Mouse (Mus musculus) embryonic stem cell, embryonic (primary cell): ENCODE data around the gene Ccnl1.

ENCODE experiments used
- CTCF ChIA-PET, 4 experiments: fragments of 300-600 bp in 2 of 4; fragments of 350-600 bp in 2 of 4; sonication (Branson Sonifier 250); formaldehyde crosslinking; loops; one replicate each; lab custom pipeline; 2022; ENCODE audit warnings: inconsistent platforms in 2 of 4; lab: Charles Lee
- POLR2A ChIA-PET, 4 experiments: fragments of 300-600 bp in 2 of 4; fragments of 350-600 bp in 2 of 4; sonication (Branson Sonifier 250); formaldehyde crosslinking; loops; one replicate each; lab custom pipeline; 2022; ENCODE audit warnings: antibody characterized with exemption in 4 of 4, inconsistent platforms in 1 of 4; lab: Charles Lee

Ccnl1 gene

DNA sequence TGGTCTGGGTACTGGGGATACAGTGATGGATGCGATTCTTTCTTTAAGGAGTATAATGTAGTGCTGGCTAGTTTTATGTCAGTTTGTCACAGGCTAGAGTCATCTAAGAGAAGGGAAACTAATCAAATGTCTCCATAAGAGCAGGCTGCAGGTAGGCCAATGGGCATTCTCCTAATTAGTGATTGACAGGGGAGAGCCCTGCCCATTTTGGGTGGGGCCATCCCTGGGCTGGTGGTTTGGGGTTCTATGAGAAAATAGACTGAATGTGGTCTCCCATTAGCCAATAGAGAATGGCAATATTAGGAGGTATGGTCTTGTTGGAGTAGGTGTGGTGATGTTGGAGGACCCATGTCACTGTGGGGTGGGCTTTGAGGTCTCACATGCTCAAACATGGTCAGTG, 8.3 kb upstream of the Ccnl1 start:
- CTCF ChIA-PET, result no interaction called here

DNA sequence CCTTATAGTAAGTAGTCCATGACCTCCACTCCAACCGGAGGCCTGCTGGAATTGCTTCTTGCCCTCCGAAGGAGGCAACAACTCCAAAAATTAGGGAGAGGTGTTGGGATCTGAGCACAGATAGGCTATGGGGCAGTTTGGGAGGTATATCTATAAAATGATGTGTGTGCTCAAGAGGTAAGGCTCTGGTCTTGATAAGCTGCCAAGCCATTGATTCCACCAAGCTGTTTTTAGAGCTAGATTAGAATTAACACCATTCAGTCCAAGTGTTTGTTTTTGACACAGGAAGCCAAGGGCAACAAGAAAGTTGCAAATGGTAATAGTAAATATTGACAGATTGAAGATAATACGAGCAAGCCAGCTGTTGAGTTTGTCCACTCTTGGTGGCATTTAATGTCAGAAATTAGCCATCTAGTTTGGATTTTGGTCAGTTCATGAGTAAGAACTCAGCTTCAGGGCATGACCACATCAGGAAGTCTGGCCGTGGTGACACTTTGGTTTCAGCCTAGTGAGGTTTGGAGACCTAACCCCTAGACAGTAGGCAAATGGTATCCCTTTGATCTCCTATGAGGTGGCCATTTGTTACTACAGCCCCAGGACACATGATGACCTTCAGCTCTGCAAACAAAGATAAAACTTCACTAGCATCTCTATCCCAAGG, 4.4 kb upstream of the Ccnl1 start:
- ChIA-PET CTCF (no interaction called here), POLR2A (interaction anchor here in 2 of 4 experiments (0.8 to 2.3 kb wide), 5 partner anchors 9 to 434 kb away, joined by 3 to 6 read pairs (median 4); partner anchors contain the start of gene Tiparp (in 1 of the 2))

More for the DNA sequence above, 8.3 kb upstream of the Ccnl1 start:
- POLR2A ChIA-PET, result interaction anchor here in 3 of 4 experiments (0.6 to 13.0 kb wide), 3 partner anchors 8 to 11 kb away, joined by 3 to 215 read pairs (median 8); partner anchors contain the start of gene Ccnl1 (in 2 of the 3)

DNA sequence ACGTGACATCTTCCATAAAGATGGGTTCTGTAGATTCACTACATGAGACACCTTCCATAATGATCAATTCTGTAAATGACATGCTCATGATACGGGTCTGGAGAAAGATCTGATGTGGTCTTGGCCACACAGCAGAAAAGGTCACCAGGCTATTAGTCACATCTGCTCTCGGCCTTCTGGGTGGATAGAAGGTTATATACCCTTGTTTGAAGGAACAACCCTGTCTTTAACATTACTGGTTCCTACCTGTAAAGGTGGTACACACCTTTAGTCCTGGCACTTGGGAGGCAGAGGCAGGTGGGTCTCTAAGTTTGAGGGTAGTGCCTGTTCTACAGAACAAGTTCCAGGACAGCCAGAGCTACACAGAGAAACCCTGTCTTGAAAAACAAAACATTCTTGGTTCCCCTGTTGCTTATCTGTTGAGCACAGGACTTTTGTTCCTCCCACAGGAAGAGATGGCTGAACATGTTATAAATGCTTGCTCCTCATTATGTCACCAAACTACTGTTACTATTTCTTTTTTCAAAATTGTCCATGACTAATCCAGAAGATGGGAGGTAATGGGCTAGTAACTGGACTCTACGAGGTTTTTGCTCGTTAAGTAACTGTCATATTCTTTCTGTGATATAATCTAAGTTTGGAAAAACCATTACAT, 2.4 kb upstream of the Ccnl1 start:
- CTCF ChIA-PET, result no interaction called here
- POLR2A ChIA-PET, result interaction anchor here in 2 of 4 experiments (3.9 to 11.0 kb wide), 3 partner anchors 11 to 15 kb away, joined by 43 to 215 read pairs (median 126); no protein-coding TSS in a partner anchor

DNA sequence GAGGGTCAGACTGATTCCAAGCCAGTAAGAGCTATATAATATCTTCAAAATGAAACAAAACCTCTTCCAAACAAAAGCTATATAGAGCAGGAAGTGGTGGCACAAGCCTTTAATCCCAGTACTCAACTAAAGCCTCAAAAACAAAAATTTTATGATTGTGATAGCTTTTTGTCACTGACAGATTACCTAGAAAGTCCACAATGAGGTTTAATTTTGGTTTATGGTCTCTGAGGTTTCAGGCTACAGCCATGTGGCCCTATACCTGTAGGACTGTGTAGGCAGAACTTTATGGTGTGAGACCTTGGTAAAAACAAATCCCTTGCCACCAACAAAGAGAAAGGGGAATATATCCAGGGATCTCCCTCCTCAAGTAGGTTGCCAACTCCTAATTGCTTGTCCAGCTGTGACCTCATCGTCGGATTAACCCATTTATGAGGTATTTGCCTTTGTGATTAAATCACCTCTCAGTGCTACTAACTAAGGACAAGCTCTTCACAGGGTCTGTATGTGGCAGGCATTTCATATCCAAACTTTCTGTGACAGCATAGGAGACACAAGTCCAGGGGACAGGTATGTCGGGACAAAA, 1.5 kb upstream of the Ccnl1 start:
- ChIA-PET CTCF (no interaction called here), POLR2A (interaction anchor here in 3 of 4 experiments (0.6 to 11.0 kb wide), 25 partner anchors 8 to 567 kb away, joined by 3 to 215 read pairs (median 5); partner anchors contain the start of genes Ssr3 (in 1 of the 3) and Tiparp (in 1 of the 3))

DNA sequence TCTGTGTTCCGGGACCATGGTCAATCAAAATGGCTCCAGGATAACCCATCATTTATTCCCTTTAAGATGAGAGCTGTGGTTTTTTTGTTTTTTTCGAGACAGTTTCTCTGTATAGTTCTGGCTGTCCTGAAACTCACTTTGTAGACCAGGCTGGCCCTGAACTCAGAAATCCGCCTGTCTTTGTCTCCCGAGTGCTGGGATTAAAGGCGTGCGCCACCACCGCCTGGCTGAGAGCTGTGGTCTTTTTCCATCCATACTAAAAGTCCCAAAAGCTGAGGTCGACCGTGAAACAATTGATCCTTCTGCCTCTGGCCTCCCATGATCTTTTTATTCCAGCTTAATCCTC, 764 bp upstream of the Ccnl1 start:
- CTCF ChIA-PET, result no interaction called here
- POLR2A ChIA-PET, result interaction anchor here (0.8 to 11.0 kb wide), 33 partner anchors 8 to 566 kb away, joined by 3 to 215 read pairs (median 6); partner anchors contain the start of genes Ssr3 (in 3 of the 4) and Tiparp (in 2 of the 4)

DNA sequence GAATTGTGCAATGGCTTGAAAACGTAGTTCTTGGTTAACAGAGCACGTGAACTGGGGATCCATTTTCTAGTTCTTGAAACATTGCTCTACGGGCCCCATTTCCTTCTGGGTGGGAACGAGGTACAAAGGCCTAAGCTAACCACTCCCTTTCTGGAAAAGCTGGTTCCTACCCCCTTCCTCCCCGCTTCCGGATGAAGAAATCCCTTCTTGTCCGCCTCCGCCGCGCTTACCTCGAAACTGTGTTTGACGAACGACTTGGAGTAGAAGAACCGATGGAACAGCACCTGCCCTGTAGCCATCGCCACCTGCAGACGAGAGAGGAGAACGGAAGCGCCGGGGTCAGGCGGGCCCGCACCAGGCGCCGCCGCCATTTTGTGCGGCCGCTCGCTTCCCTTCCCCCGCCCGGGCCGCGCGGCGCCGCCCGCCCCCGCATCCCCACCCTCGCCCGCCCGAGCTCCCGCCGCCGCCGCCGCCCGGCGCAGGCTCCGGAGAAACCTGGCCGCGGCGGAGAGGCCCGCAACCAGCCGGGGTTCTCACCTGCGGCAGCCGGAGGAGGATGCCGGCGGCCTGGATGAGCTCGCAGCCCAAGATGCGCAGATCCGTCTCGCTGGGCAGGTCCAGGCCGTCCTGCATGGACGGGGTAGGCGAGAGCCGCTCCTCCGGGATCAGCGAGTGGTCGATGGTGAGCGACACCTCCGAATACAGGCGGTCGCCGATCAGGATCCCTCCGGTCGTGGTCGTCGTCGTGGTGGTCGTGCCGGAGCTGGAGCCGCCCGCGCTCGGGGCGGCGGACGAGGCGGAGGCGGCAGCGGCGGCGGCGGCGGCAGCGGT, 563 bp downstream of the Ccnl1 start:
- ChIA-PET POLR2A (interaction anchor here (0.6 to 11.0 kb wide), 55 partner anchors 8 to 574 kb away, joined by 3 to 215 read pairs (median 4); partner anchors contain the start of genes Ssr3 (in 3 of the 4) and Tiparp (in 3 of the 4)), CTCF (no interaction called here)

DNA sequence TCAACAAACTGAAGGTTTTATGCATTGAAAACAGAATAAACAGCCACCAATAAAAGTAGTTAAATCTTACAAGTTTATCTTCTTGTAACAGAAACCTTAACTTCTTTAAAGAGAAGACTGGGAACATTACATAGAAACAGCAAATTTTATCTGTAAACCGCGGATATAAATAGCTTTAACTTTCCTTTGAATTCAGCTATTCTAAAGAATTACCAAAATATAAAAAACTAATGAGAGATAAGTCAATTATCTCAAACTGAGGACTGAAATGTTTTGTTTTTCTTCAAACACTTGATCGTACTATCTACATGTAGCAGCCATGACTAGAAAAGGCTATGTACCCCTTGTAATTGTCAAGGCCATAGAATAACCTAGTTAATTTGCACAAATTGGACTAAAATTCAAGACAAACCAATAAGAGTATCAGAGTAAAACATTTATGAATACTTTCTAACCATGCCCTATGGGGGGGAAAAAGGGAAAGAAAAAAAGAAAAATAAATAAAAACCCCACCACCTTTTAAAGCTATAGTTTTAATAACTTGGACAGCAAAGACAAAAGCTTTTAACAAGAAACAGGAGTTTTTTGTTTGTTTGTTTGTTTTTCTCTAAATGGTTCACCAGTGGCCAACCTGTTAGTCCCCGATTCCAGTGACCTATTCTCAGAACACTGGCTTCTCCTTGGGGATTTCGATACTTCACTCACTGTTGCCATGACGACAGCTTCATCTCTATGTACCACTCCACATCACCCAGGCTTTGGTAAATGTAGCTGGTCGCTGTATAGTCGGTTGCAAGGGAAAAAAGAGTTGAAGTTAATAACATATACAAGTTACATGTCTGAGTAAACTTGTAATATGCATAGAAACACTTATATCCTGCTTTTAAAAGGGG, 3.3 kb downstream of the Ccnl1 start:
- ChIA-PET CTCF (no interaction called here), POLR2A (interaction anchor here in 3 of 4 experiments (0.5 to 11.0 kb wide), 18 partner anchors 8 to 437 kb away, joined by 3 to 215 read pairs (median 4); partner anchors contain the start of gene Tiparp (in 1 of the 3))

DNA sequence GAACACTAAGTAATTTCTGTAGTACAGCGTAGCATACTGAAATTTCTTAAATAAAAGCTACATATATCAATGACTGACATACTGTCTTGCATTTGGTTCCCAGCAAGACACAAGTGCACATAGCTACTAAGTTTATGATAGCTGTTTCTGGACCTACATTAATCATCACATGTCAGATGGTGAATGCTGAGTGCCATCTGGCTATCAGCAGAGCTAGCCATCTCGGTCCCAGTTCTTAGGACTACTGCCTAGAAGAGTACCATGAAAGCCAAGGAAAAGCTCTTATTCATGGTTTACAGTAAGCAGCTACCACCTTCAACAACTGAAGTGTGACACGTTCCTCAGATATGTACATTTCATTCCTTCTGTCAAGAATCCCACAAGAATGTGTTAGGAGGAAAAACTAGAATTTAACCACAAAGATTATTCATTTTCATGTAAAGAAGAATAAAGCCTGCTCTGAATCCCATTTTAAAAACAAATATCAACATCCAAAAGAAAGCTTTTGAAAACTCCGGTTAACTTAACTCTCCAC, 7.2 kb downstream of the Ccnl1 start:
- POLR2A ChIA-PET, result interaction anchor here in 2 of 4 experiments (0.9 to 11.0 kb wide), 9 partner anchors 8 to 308 kb away, joined by 3 to 215 read pairs (median 6); no protein-coding TSS in a partner anchor
- CTCF ChIA-PET, result no interaction called here

DNA sequence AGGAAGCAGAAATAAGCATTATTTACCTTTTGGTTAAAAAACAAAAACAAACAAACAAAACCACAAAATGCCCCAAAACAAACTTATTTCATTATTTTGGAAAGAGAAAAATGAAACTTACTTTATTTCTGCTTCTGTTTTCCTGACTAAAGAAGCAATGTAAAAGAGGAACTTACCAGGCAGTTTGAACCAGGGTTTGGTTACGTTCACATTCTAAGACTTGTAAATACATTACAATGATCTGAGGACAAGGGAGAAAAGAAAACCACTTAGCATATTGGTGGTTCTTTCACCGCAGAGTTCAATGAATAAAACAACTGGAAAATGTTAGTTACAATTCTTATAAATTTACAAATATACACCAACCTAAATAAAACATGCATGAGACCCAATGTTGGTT, 7.7 kb downstream of the Ccnl1 start:
- CTCF ChIA-PET, result no interaction called here
- POLR2A ChIA-PET, result interaction anchor here in 3 of 4 experiments (0.7 to 11.0 kb wide), 11 partner anchors 8 to 307 kb away, joined by 3 to 215 read pairs (median 3); partner anchors contain the start of gene Ccnl1 (in 1 of the 3)

DNA sequence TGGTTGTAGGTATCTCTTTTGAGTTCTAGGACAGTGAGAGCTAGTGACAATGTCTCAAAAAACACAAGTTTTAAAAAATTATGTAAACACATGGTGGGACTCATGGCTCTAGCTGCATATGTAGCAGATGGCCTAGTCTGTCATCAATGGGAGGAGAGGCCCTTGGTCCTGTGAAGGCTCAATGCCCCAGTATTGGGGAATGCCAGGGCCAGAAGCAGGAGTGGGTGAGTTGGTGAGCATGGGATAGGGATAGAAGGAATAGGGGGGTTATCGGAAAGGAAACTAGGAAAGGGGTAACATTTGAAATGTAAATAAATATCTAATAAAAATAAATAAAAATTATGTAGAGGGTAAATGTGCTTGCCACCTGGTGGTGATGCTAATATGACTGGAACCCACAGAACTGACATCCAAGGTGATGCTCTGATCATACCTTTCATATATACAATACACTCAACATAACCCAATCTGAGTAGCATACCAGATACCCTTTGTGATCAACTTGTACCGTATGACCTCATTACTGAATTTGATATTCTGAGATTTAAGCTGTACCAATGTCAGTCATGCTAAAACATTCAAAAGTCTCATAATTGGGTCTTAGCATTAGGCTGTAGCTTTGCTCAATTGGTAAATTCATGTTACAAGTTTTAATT, 12.6 kb downstream of the Ccnl1 start:
- POLR2A ChIA-PET, result interaction anchor here in 3 of 4 experiments (0.6 to 4.5 kb wide), 18 partner anchors 10 to 597 kb away, joined by 3 to 126 read pairs (median 4); partner anchors contain the start of genes Ccnl1 (in 3 of the 3) and Tiparp (in 1 of the 3)
- CTCF ChIA-PET, result no interaction called here

DNA sequence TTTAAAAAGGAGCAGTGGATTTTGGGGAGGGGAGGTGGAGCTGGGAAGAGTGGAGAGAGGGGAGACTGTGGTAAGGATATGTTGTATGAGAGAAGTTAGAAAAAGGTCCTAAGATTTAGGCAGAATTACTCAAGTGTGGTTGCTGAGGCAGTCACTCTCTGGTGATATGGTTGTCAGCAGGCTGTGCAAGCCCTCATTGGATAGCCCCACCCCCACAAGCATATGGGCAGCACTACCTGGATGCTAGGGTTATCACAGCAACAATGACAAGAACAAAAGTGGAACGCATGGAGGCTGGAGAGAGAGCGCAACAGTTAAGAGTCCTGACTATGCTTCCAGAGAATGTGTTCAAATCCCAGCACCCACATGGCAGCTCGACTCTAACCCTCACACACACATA, 13.3 kb downstream of the Ccnl1 start:
- CTCF ChIA-PET, result interaction anchor here in 1 of 4 experiments (0.6 kb wide), 1 partner anchor 13 kb away, joined by 6 read pairs; no protein-coding TSS in a partner anchor
- POLR2A ChIA-PET, result interaction anchor here in 3 of 4 experiments (0.6 to 4.5 kb wide), 18 partner anchors 9 to 565 kb away, joined by 3 to 126 read pairs (median 4); partner anchors contain the start of genes Ccnl1 (in 2 of the 3) and Tiparp (in 1 of the 3)

DNA sequence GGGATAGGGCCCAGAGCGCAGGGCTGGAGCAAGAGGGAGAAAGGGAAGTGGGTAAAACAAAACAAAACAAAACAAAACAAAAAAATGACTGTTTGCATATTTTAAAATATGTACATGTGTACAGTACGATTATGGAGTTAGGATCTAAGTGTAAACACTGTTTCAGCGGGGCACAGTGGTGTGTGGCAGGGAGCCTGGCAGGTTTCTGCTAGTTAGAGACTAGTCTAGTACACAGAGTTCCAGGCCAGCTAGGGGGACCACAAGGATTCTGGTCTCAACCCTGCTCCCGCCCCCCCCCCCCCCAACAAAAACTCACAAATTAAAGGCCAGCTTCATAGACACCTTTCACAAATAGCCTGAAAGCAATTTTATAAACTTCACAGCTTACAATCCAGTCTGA, 14.6 kb downstream of the Ccnl1 start:
- POLR2A ChIA-PET, result interaction anchor here in 3 of 4 experiments (0.6 to 4.5 kb wide), 6 partner anchors 9 to 319 kb away, joined by 3 to 126 read pairs (median 4); partner anchors contain the start of gene Ccnl1 (in 2 of the 3)
- CTCF ChIA-PET, result interaction anchor here in 1 of 4 experiments (0.6 kb wide), 1 partner anchor 14 kb away, joined by 3 read pairs; no protein-coding TSS in a partner anchor

DNA sequence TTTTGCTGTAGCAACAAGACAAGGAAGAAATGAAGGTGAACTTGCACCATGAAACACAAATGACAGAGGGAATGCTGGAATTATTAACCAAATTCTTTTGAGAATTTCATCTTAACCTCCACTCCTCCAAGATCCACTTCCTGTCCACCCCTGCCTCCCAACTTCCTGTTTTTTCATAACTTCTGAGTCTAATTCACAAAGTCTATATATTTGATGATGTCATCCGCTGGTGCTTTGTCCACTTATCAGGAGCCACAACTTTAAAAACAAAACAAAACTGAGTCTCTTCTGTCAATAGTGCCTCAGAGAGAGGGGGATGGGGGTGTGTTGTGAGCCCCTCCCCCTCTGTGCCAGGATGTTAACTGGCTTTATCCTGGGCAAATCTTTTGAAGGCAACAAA, 17.0 kb downstream of the Ccnl1 start:
- POLR2A ChIA-PET, result no interaction called here
- CTCF ChIA-PET, result no interaction called here

DNA sequence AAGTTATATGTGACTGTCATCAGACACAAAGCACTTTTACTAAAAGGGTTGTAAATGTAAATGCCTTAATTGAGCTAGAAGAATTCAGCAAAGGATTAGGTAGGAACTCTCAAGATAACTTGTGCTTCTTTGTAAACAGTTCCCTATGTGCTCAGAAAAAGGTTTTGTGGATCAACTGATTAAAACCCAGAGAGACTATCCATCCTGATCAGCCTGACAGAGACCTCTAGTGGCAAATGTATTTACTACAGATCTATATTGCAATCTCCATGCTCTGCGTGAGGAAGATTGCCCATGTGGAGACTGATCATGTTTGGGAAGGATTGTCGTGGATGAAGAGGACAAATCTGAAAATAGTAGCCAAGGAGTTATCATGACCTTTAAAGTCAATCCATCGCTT, 19.8 kb downstream of the Ccnl1 start:
- ChIA-PET CTCF (no interaction called here), POLR2A (interaction anchor here in 1 of 4 experiments (0.8 to 1.5 kb wide), 3 partner anchors 9 to 16 kb away, joined by 3 read pairs; no protein-coding TSS in a partner anchor)

DNA sequence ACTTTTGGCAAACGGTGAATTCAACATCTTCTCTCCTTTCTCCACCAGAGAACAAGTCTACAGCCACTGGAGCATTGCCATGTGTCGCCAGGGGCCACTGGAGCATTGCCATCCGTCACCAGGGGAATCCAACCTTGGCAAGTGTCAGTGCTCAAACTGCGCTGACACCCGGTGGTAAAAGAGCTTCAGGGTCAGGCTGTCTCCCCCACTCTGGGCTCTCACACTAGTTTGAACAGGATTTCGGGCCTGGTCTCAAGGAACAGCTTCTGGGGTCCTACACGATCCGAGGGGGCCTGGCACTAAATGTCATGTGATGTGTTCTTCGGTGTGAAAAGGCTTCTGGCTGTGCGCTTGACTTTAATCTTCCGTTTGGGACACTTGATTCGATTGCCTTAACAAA, 21.7 kb downstream of the Ccnl1 start:
- POLR2A ChIA-PET, result interaction anchor here in 3 of 4 experiments (0.7 to 2.0 kb wide), 4 partner anchors 20 to 546 kb away, joined by 3 to 5 read pairs (median 4); partner anchors contain the start of gene Ccnl1 (in 1 of the 3)

DNA sequence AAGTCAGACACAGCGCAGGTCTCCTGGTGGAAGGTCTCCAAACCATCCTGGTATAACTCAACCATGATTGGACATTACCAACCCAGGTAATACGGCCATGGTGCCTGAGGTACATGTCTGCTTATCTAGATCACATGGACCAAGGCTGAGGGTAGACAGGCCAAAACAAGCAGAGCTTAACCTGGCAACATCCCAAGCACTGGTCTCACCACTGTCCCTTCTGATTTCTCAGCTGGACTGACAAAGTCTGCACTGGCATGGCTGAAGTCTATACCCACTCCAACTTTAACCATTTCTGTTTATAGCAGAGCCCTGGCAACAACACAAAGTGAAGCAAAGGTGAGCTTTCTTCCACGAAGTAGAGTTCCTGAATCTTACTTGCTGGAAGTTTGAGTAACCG, 22.9 kb downstream of the Ccnl1 start:
- CTCF ChIA-PET, result no interaction called here
- POLR2A ChIA-PET, result no interaction called here

More for the DNA sequence above, 21.7 kb downstream of the Ccnl1 start:
- CTCF ChIA-PET, result interaction anchor here in 1 of 4 experiments (0.6 kb wide), 1 partner anchor 10 kb away, joined by 4 read pairs; no protein-coding TSS in a partner anchor
